Mouse (Mus musculus) R1 (cell line): ENCODE data around the gene Zxdc.

Source experiments
- DNase-seq: peaks from one replicate; pipeline ENCODE4 v3.0.0-alpha.2; 2018; ENCODE audit warnings: low read depth, low spot score

Zxdc gene

DNA sequence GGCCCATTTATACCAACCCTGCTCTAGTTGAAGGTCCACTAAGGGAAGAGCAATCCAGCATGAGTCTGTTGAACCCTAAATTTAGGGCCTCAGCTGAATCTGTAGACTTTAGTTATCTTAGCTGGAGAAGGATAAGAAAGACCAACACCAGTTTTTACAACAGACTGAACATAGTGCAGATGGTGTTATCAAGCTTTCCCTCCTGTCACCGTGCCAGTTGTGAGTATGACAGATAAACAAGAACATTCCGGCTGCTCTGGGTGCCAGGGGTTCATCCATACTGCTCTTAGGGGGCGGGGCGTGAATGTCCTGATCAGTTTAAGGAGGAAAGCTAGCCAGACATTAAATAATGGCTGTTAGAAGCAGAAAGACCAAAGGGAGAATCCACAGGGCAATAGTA, 5.4 kb downstream of the Zxdc start:
- no peak for DNase-seq

DNA sequence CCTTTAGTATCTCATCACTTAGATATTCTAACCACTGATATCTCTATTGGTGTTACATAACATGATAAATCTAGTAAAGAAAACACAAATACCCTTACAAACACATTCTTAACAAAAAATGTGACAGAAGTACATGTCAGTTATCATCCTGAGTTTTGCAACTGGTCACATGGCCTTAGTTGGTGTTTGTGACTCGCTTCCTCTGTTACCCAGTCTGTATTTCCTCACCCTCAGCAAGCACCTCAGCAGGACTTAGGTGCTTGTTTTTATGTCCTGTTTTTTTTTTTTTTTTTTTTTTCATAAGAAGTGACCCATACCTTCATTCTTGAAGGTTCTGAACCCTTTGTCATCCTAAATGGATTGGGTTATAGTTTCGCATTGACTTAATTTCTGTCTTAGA, 8.4 kb downstream of the Zxdc start:
- DNase-seq, result no peak

DNA sequence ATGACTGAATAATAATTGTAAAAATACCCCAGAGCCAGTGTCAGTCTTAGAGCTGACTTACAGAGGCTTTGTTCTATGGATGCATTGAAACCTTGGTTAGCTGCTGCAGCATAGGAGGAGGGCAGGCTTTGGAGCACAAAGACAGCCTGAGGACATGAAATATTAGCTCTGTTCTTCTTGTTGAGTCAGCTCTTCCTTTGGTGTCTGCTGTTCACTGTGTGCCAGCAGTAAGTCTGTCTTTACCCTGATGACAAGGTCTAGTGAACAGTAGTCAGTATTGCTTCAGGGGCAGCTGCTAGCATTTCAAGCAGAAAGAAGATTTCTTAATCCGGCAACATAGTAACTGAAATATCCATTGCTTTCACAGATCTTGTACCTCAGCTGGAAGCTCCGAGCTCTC, 12.2 kb downstream of the Zxdc start:
- DNase-seq, result no peak

DNA sequence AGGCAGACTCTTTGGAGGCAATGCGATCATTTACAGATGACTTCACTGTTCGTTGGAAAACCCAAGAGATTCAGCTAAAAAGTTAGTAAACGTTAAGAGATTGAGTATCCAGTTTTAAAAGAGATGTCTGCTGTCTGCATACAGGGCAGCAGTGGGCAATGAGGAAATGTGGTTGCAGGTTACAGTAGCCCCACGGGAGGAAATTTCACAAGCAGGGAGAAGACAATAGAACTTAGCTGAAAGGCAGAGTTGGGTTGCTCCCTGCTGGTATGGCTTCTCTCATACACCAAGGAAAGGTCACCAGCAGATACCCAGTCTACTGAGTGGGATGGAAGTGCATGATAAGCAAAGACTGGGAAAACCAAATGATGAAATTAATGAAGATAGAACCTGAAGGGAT, 21.3 kb downstream of the Zxdc start:
- no peak for DNase-seq

DNA sequence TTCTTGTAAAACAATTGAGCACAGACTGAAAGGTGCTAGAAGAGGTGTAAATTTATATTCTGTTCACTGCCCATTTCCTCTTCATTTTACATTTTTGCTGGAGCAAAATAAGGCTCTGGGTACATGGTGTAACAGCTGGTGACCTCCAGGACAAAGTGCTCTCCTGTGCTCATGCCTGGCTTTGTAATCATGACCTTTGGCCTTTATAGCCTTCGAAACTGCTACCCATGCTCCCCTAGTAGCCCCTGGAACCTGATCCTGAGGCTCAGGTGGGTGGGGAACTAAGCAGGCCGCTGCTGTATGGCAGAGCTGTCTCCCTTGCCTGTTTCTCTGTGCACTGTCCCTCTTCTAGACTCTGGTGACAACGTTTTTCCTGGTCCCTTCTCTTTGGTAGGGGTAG, 24.7 kb downstream of the Zxdc start:
- DNase-seq, result no peak

DNA sequence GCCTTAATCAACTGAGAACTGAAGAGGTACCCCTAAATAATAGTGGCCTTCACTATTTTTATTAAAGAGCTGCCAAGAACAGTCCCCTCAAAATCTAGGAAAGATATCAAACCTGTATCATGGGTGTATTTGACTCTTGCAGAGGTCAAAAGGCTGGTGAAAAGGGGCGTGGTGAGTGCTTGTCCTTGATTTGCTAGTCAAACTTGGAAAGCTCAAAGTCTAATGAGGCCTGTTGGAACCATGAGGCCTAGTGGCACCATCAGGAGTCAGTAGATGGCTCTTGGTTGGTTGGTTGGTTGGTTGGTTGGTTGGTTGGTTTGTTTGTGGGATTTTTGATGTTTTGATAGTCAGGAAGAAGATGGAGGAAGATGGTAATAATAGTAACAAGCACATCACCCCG, 26.5 kb downstream of the Zxdc start:
- no peak for DNase-seq

DNA sequence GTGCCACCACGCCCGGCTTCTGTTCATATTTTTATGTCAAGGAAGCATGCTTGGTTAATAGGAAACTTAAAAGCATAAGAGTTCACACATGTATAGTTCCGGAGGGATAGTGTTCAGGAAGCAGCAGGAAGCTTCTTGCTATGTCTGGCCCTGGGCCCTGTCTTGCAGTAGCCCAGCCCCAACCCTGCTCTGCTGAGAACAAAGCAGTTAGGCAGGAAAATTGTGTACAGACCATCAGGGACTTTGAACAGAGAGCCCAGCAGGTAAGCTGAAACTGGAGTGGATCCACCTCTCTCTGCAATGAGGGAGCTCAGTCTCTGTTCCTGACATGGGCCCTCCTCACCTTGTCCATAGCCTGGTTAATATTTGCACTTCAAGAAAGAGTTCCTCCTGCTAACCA, 28.0 kb downstream of the Zxdc start:
- no peak for DNase-seq

DNA sequence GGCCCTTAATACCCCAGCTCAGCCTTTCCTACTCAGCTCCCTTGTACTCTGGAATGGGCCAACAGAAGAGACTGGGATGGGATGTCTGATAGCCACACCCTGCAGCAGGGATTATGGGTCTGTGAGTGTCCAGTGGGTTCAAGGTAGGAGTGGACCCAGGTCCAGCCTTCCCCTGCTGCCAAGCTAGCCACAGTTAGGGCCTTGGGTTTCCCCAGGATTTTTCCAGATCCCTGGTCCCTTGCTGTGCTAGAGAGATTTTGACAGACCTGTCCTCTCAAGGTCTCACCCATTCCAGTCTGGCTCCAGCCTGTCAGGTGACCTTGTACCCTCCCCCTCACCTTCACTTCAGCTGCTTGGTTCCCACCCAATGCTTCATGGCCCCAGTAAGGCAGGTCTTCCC, 39.3 kb downstream of the Zxdc start:
- DNase-seq, result no peak

DNA sequence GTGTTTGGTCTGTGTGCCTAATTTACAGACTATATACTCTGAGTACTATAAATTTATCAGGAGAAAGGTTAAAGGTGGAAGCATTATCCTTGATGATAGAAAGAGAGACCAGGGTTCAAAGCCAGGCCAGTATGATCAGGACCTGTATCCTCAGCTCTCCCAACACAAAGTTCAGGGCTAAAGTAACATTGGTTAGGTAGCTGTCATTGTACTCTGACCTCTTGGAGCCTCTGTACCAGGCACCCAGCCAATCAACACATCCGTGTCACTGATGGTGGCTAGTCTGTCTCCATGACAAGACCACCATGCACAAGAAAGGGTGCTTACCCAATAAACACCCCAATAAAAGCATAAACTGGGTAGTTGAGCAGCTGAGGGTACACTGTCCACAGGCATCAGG, 41.7 kb downstream of the Zxdc start:
- no peak for DNase-seq

DNA sequence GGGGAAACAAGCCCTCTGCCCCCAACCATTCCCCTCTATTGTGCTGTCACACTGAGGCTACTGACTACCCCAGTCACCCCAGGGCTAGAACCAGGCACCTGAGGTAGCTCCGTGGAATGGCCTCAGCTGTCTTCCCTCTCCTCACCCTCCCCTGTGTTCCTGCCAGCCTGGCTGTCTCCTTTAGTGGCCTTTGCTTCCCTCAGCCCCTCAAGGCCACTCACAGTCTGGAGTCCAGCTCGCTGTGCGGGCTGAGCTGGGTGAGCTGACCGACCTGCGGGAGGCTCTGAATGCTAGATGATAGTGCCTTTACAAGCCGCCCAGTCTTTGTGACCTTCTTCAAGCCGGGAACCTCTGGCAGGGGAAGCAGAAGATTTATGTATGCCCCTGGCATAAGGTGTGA, 42.6 kb downstream of the Zxdc start:
- no peak for DNase-seq

DNA sequence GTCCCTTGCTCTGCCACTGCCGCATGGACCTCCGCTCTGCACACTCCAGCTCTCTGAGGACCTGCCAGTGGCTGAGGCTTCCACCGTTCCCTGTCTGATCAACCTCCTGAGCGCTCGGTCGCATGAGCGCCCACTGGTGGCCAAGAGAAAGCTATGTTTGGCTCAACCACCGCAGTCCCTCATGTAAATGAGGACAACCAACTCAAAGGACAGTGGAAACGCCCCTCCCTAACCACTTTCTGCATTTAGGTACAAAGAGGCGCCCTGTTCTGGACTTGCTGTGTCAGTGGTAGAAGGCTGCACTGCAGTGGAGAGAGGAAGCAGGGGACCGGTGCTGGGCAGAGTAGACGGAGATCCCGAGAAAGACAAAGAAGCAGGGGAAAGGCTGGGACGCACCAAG, 53.3 kb downstream of the Zxdc start:
- peak; percentile 96 for DNase-seq

DNA sequence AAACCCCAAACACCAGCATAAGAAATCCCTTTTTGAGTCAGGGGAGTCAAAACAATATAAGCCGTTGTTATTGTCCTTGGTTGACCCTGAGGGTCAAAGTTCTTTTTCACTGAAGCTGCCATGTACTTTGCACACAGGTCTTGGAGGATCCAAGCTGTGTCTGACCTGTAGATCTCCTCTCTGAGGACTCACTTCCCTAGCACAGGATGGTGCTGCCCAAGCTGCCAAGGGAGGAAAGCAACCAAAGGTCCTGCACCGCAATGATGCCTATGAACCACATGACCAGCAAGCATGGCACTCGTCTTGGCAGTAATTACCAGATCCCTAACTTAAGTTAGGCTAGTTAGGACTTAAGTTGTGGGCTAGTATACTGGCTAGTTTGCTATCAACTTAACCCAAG, 56.1 kb downstream of the Zxdc start:
- DNase-seq, result no peak

DNA sequence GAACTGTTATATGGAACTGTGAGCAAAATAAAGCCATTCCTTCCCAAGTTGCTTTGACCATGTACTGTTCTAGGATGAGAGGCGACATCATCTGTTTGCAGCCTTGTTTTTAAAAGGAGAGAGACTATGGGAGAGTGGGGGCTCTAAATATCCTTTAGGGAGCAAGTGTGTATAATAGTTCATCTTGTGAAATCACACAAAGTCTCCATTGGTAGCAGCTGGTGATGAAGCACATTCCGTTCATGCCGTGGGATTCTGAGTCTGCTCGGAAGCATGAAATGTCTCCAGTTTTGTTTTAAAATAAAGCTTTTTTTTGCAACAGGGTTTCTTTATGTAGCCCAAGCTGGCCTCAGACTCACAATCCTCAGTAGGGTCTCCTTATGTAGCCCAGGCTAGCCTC, 56.7 kb downstream of the Zxdc start:
- DNase-seq, result no peak

DNA sequence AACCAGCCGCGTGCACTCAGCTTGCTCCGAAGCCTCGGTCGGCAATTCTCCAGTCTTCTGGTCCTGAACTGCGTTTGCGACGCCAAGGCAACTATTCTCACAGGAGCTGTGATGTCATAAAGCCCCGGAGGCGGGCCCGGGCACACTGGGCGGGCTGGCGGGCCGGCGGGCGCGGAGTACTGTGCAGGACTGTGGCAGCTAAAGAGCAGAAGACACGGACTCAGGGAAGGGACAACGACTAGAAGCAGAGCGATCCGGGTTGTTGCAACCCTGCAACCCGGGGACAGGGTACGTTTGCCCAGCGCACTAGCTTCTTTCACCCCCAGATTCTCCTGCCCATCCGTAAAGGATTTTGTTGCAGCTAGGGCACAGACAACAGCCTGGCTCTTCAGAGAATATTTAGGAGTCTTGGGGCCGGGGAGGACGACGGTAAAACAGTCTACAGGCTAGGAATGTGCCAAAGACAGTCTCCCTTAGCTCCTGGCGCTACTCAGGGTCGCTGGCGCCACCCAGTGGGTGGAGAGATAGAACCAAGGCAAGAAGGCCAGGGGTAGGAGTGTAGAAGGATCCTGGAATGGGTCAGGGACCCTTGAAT, 59.2 kb downstream of the Zxdc start, which contains the start of gene Cfap100:
TSS of gene Cfap100 (minus strand) at position 418 of the 595 bp plus-strand sequence.
- DNase-seq, result peak; percentile 84

DNA sequence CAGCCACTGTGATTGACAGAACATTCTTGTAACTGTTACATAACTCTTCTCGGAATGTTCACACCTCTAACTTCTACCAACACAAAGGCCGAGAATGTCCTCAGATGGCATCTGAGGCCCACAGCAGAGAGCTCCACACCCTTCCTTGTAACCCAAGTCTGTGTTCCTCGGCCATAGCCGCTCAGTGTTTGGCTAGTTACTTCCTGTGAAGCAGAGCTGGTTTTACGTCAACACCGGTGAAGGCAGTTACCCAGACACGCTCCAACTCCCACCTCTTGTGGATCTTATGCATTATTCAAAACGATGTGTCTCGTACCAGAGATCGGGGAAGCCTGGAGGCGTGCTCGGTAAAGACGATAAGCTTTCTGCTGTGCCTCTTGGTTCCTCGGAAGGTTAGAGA, 60.6 kb downstream of the Zxdc start:
- no peak for DNase-seq

DNA sequence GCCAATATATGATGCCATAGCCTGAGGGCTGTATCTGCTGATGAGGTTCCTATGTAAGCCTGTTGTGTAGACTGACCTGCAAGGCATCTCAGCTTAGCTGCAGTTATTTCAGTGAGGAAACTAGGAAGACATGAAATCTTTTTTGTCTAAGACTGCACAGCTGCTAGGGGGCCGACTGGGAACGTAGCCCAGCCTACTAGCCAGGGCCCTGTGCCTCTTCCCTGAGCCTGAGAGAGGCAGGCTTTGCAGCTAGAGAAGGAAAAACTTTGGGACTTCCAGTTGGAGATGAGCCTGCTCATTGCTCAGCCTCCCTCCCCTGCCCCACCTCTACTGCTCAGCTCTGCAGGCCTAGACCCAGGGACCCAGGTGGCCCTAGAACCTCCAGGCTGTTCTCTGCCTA, 62.2 kb downstream of the Zxdc start:
- no peak for DNase-seq

DNA sequence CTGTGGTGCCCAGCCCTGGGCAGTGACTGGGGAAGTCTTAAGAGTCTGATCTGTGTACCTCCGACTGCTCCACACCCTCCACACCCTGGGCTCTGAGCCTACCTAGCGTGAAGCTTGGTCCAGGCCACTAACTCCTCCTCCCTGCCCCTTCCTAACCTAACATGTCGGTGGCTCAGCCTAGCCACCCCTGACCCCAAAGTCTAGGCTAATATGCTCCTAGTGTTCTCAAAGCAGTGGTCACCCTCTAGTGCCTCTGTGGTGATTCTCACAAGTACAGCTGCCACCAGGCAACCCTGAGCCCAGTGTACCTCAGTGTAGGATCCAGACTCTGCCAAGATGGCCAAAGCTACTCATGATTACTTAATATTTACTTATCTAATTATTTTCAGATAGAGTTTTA, 65.4 kb downstream of the Zxdc start:
- DNase-seq, result peak; percentile 35

DNA sequence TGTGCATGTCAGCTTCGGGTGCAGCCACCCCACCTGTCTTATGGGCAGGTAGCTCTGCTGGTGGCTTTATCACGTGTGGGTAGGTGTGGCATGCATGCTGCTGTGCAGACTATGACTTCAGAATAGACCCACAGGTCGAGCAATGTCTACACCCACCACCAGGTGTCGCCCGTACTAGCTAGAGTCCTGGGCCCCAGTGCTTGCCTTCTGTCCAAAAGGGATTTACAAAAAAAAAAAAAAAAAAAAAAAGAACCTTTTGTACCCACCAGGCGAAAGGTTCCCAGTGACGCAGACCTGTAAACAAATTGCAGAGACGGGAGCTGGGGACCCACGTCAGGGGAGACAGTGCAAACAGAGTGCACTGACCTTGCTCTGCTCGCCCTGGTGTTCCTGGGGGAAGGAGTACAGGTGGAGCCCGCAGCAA, 65.9 kb downstream of the Zxdc start:
- peak; percentile 94 for DNase-seq

DNA sequence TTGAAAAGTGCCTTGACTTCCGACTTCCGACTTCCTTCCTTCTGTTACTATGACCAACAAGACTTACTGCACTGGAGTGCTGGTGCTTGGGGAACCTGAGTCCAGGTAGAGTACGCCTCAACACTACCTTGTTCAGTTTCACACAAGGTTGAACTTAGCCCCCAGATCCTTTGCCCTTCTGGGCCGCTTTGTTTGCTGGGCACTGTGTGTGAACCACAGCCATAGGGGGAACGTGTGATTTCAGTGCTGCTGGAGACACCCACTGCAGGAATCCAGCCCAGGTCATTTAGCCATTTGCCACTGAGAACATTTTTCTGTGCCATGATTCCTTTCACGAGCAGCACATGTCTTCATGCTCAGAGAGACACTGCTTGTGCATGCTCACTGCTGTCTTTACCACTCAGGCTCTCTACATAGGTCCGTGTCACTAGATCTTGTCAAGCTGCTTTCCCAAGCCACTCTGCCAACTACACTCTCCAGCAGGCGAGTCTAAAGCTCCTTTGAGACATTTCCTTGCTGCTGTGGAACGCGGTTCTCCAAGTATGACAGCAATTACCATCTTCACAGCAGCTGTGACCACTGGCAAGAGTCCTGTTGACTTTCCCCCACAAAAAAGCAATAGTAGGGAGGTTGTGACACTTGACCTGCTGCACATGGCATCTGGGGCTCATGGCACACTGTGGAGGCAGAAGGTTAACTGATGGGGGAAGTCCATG, 67.1 kb downstream of the Zxdc start:
- DNase-seq, result peak; percentile 53

DNA sequence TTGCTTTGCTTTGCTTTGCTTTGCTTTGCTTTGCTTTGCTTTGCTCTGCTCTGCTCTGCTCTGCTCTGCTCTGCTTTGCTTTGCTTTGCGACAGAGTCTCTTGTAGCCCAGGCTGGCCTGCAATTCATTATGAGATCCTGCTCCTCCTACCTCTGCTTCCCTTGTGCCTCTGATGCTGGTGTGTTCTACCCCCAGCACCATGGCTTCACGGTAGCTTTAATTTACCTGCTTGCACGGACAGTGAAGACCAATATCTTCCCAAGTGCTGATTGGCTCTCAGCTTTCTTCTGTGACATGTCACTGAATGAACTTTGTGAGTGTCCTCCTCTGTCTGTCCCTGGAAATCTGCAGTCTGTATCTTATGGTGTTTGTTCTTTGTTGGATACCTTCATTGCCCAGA, 67.7 kb downstream of the Zxdc start:
- peak; percentile 68 for DNase-seq

DNA sequence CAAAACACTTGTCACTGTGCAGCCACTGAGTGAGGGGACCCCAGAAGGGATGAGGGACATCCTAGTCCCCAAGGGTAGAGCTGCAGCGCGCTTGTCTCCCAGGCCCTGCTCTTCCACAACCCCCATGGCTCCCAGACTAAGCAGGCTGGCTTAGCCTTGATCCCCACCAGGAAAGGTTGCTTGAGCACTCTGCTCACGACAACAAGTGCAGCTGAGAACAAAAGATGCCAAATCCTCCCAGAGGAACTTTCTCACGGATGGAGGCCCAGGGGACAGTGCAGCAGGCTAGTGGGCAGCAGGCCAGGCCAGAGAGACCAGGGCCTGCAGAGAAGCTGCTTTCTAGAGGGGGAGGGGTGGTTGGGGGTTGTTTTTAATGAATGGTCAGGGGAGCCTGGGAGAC, 77.6 kb downstream of the Zxdc start:
- no peak for DNase-seq

DNA sequence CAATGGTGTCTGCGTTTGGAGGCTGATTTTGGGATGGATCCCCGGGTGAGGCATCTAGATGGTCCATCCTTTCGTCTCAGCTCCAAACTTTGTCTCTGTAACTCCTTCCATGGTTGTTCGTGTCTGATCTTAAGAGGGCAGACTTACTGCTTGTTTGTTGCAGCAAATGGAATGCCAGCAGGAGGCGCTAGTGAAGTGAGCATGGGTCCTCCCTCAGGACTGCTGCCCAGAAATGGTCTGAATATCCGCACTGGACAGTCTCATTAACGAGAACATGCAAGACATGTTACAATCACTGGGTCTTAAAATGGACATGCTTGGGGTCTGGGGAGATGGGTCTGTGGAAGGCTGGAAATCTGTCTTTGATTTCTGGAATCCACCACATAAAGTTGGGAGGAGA, 80.9 kb downstream of the Zxdc start:
- peak; percentile 83 for DNase-seq

DNA sequence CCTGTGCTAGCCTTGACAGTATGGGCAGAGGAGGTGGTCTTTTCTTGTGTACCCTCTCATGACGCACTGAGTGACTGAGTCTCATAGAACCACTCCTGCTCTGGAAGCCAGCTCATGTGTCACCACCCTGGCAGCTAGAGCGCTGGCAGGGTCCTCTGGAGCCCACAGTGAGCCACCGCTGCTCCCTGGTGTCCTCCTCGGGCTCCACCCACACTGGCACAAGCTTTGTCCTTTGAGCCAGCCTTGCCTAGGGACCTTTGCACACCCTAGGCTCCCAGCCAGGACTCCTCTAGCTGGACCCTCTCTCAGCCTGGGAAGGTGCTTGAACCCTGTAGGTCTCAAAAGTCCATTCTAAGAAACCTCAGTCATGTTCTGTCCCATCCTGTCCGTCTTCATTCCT, 81.4 kb downstream of the Zxdc start:
- no peak for DNase-seq

DNA sequence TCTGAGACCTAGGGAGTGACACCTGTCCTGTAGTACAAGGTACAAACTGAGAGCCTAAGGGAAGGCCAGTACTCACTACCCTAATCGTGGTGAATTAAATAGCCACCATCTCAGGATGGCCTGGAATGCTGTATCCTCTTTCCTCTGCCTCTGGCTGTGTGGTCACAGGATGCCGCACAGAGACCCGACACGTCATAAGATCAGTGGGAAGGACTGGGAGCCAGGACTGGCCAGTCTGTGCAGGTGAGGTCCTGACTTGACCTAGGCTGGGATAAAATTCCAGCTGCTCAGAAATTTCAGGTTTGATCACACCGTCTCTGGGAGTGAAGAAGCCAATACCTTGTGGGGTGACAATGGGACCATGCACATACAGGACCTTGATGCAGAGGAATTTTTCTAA, 82.2 kb downstream of the Zxdc start:
- no peak for DNase-seq
